Mouse (Mus musculus) regulatory T cell (primary cell): ENCODE results near the gene Ssbp2.

Experiments used
- in situ Hi-C: fragments of 300-600 bp; cut with MboI, MseI; formaldehyde crosslinking; loops from one replicate; pipeline ENCODE4 v1.15.1; 2025; ENCODE audit warnings: high pct_unique_total_duplicates

Gene Ssbp2

DNA sequence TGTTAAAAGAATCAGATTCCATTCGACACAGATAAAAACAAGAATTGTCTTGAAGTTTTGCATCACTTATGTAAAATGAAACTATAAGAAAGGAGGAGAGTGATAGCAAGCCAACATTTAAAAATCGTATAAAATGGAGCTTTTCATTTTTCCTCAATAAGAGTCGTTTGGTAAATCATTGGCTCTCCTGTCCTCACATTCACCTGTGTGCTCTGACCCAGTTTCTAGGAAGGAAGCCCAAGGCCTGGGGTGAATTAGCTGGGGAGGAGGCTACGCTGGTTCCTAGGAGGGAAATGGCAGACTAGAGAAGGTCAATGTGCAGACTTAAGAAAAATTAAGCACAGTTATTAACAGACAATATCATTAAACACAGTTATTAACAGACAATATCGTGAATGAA is 156.8 kb downstream of the Ssbp2 start:
- in situ Hi-C loops, result no loop called here

- in situ Hi-C loops, result no loop called here
Observed at GRCm38 (mm10) chr13:91619431-91619830, 159.3 kb downstream of the Ssbp2 start.

GRCm38 (mm10) chr13:91620541-91620940 is 160.5 kb downstream of the Ssbp2 start:
- in situ Hi-C loops, result no loop called here

GRCm38 (mm10) chr13:91631291-91631799 is 171.3 kb downstream of the Ssbp2 start:
- in situ Hi-C loops, result loop anchor here (5.0 to 10.0 kb wide), 2 partner anchors 159 to 667 kb away; no protein-coding TSS in a partner anchor

GRCm38 (mm10) chr13:91634123-91634522 is 174.0 kb downstream of the Ssbp2 start:
- in situ Hi-C loops, result loop anchor here (5.0 to 10.0 kb wide), 2 partner anchors 162 to 669 kb away; no protein-coding TSS in a partner anchor

DNA sequence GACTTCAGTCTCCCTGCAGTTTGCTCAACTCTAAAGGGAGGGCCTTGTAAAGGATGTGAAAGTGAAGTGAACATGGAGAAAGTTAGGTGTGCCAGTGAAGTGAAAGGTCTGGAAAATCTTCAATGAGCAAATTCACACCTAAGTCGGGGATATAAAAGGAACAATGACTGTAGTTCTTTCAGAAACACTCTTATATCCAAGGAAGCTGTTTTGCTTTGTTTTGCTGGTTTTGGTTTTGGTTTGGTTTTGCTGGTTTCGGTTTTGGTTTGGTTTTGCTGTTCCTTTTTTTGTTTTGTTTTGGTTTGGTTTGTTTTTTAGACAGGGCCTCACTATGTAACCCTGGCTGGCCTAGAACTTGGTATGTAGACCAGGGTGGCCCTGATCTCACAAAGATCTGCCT is 175.9 kb downstream of the Ssbp2 start:
- in situ Hi-C loops, result loop anchor here (10.0 kb wide), 1 partner anchor 671 kb away; no protein-coding TSS in a partner anchor

GRCm38 (mm10) chr13:91636814-91637213 is 176.7 kb downstream of the Ssbp2 start:
- in situ Hi-C loops, result loop anchor here (10.0 kb wide), 1 partner anchor 672 kb away; no protein-coding TSS in a partner anchor

DNA sequence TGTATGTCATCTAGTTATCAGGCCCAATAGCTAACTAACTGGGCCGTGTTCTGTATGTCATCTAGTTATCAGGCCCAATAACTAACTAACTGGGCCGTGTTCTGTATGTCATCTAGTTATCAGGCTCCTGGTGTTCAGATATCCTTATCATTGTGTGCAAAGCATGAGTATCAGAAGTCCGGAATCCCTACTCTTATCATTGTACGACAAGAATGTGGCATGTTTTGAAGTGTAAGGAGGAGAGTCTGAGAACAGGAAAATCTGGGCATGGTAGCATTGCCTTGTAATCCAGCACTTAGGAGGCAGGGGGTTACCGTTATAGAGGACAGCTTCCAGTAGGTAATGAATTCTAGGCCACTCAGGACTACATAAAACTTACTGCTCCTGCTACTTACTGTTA is 178.8 kb downstream of the Ssbp2 start:
- in situ Hi-C loops, result loop anchor here (10.0 kb wide), 1 partner anchor 674 kb away; no protein-coding TSS in a partner anchor

GRCm38 (mm10) chr13:91640219-91640618 is 180.1 kb downstream of the Ssbp2 start:
- in situ Hi-C loops, result no loop called here

GRCm38 (mm10) chr13:91648240-91648639 is 188.2 kb downstream of the Ssbp2 start:
- in situ Hi-C loops, result no loop called here

- in situ Hi-C loops, result no loop called here
Observed at GRCm38 (mm10) chr13:91649926-91650325, 189.8 kb downstream of the Ssbp2 start.

DNA sequence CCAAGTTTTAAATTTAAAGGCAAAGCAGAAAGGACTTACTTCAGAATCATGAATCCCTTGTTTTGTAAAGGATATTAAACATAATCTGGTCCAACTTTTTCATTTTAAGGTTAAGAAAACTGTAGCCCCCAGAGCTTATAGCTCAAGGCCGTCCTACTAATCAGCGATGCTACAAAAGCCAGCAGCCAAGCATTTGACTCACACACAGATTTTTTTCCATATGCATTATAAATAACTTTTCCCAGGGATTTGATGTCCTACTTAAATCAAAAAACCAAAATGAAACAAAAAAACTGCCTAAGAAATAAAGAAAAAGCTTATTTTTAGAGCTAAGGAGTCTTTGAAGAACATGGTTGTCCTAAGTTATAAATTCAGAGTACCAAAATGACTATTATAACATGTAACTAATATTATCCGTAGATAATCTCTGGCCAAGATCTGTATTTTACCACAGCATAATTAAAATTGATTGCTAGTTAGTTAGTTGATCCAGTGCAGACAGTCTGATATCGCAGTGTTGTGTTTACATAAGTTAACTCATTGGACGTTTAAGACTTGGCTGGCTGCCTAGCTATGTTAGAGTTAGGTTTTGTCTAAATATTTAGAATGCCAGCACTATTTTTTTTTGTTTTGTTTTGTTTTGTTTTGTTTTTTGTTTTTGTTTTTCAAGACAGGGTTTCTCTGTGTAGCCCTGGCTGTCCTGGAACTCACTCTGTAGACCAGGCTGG is 201.1 kb downstream of the Ssbp2 start:
- in situ Hi-C loops, result no loop called here

DNA sequence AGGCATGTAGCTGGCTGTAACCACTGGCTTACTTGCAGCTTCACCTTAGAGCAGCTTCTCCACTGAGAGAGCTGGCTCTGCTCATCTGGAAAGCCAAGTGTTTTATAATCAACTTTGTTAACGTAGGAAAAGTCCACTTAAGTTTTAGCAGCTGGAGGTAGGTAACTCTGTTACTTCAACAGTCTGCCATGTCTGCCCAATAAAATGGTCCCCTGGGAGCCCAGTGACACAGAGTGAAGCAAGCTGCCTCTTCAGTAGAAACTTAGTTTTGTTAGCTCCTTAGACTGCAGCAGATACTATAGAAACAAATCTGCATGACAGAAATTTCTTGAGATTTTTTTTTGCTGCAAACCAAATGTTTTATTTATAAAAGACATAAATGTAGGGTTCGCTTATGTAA is 202.7 kb downstream of the Ssbp2 start:
- in situ Hi-C loops, result no loop called here

- in situ Hi-C loops, result no loop called here
Observed at GRCm38 (mm10) chr13:91673241-91673640, 213.2 kb downstream of the Ssbp2 start.

GRCm38 (mm10) chr13:91680764-91681437 is 220.8 kb downstream of the Ssbp2 start:
- in situ Hi-C loops, result no loop called here

DNA sequence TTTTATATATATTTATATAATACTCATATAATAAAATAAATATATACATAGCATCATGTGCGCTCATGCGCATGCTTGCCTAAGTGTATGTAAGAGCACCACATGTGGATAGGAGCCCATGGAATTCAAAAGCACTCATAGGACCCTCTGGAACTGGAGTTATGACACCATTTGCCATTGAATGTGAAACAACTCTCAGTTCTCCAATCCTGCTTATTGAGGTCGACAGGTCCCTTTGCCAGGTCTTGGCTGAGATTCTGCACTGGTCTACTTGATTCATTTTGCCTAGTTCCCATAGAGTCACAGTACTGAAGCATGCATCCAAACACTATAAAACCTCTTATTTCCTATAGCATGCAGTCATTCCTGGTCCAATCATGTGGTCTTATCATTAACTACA is 221.4 kb downstream of the Ssbp2 start:
- in situ Hi-C loops, result no loop called here

GRCm38 (mm10) chr13:91690118-91690517 is 230.0 kb downstream of the Ssbp2 start:
- in situ Hi-C loops, result no loop called here

DNA sequence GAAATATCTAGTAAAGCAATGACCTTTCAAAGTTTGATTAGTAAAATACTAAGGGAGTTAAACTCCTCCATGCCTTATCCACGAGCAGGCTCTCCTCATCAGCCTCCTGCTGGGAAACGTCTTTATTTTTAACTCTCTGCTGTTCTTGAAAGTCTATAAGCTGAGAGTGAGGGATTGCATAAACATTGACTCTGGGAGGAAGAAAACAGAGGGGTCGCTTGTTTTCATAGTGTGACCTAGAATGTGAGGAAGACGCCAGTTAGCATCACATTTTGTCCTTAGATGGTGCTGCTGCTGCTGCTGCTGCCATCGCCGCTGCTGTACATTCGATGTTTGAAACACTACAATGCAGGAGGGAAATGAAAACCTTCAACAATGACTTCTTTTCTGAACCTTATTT is 233.5 kb downstream of the Ssbp2 start:
- in situ Hi-C loops, result no loop called here

DNA sequence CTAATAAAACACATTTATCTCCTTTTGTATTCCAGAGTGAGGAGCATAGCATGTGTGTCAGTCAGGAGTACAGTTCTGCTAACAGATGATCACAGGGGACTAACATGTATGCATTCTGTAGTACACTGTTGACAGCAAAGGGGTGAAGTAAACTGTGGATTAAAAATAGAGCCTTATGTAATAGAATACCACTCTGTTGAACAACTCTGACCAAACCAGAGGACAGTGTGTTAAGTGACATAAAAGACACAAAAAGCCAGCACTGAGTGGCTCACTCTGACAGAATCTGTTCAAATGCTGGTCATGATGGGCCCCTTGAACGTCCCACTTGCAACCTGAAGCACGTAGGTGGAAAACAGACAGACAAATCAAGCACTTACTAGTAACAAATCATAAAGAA is 235.3 kb downstream of the Ssbp2 start:
- in situ Hi-C loops, result no loop called here

GRCm38 (mm10) chr13:91696109-91696645 is 236.1 kb downstream of the Ssbp2 start:
- in situ Hi-C loops, result no loop called here

- in situ Hi-C loops, result no loop called here
Observed at GRCm38 (mm10) chr13:91697011-91697410, 236.9 kb downstream of the Ssbp2 start.

- in situ Hi-C loops, result loop anchor here (10.0 to 25.0 kb wide), 2 partner anchors 228 to 1965 kb away; partner anchors contain the start of gene Vcan
Observed at GRCm38 (mm10) chr13:91702337-91702736, 242.3 kb downstream of the Ssbp2 start.
